30 mouse cellular contexts compared by ENCODE assay signal in genomic region chr1:191698253-191698795, GRCm38 (mm10). TPM values are rescaled to one million over a fixed set of nuclear protein-coding genes. Genes with fewer than 3 reads are reported as not detected.
DNase-seq lines count a peak whose midpoint lies in the region; ATAC-seq lines count a peak whose summit lies in the region.
"Had no signal": no experiment of that assay in that cellular context is flagged by ENCODE, and none has a peak within 500 bp of the region (broad histone marks: within the 10 kb centered on the region; RNA-seq: fewer than 3 reads in every experiment).

No protein-coding gene starts in this region.

- intact Hi-C loops in left cerebral cortex, postnatal 10 days (cut with DNase I) = no loop called here

- no peak for ATAC-seq in embryonic facial prominence, embryonic 11.5 days (replicated peaks; ENCODE audit: insufficient number of reproducible peaks, low FRiP score, low TSS enrichment, low read depth)
- ATAC-seq in activated CD4-positive, CD25-positive, alpha-beta regulatory T cell, adult 4 months = no peak
- ATAC-seq: forebrain, embryonic 15.5 days; liver, embryonic 12.5 days; liver, postnatal 0 days; Patski had no signal

- no peak overlapping the region for H3K9ac ChIP-seq in embryonic facial prominence, embryonic 11.5 days (replicated peaks; ENCODE audit: low read length)
- H3K9ac ChIP-seq: embryonic facial prominence, embryonic 13.5 days; forebrain, embryonic 15.5 days; heart, embryonic 13.5 days; hindbrain, embryonic 14.5 days; kidney, embryonic 15.5 days; liver, embryonic 12.5 days; liver, postnatal 0 days; midbrain, embryonic 12.5 days; neural tube, embryonic 13.5 days; stomach, embryonic 15.5 days had no signal

- H3K27me3 ChIP-seq in embryonic facial prominence, embryonic 11.5 days (ENCODE audit: control insufficient read depth, insufficient read depth, low read length) = no peaks in the 10 kb centered on the region
- H3K27me3 ChIP-seq in embryonic facial prominence, embryonic 10.5 days (replicated peaks; ENCODE audit: low read depth, poor library complexity, severe bottlenecking) = no peaks in the 10 kb centered on the region
- H3K27me3 ChIP-seq: embryonic facial prominence, embryonic 13.5 days; forebrain, embryonic 15.5 days; heart, embryonic 13.5 days; kidney, embryonic 15.5 days; liver, embryonic 12.5 days; midbrain, embryonic 12.5 days; neural tube, embryonic 13.5 days; Patski; stomach, embryonic 15.5 days had no signal

- no peaks in the 10 kb centered on the region for H3K36me3 ChIP-seq in embryonic facial prominence, embryonic 11.5 days (replicated peaks; ENCODE audit: control insufficient read depth, insufficient read depth, low read depth, low read length)
- no peaks in the 10 kb centered on the region for H3K36me3 ChIP-seq in embryonic facial prominence, embryonic 10.5 days (replicated peaks)
- H3K36me3 ChIP-seq: embryonic facial prominence, embryonic 13.5 days; forebrain, embryonic 10.5 days; forebrain, embryonic 15.5 days; heart, embryonic 13.5 days; kidney, embryonic 15.5 days; liver, embryonic 12.5 days; midbrain, embryonic 12.5 days; neural tube, embryonic 13.5 days; stomach, embryonic 15.5 days had no signal

- H3K9me3 ChIP-seq in embryonic facial prominence, embryonic 11.5 days (replicated peaks; ENCODE audit: control insufficient read depth, low read length) = no peaks in the 10 kb centered on the region
- H3K9me3 ChIP-seq in embryonic facial prominence, embryonic 10.5 days = no peaks in the 10 kb centered on the region
- H3K9me3 ChIP-seq: embryonic facial prominence, embryonic 13.5 days; forebrain, embryonic 10.5 days; forebrain, embryonic 15.5 days; heart, embryonic 13.5 days; kidney, embryonic 15.5 days; liver, embryonic 12.5 days; midbrain, embryonic 12.5 days; neural tube, embryonic 13.5 days; stomach, embryonic 15.5 days had no signal

- H3K4me1 ChIP-seq in embryonic facial prominence, embryonic 11.5 days (ENCODE audit: control insufficient read depth, insufficient read depth, low read length) = no peaks in the 10 kb centered on the region
- H3K4me1 ChIP-seq in embryonic facial prominence, embryonic 10.5 days = peaks cover 12% of the 10 kb centered on the region
- H3K4me1 ChIP-seq: embryonic facial prominence, embryonic 13.5 days; forebrain, embryonic 10.5 days; forebrain, embryonic 15.5 days; liver, embryonic 12.5 days; midbrain, embryonic 12.5 days; stomach, embryonic 15.5 days had no signal

- no peak overlapping the region for H3K4me2 ChIP-seq in embryonic facial prominence, embryonic 11.5 days (ENCODE audit: low read depth, low read length)
- H3K4me2 ChIP-seq: embryonic facial prominence, embryonic 13.5 days; forebrain, embryonic 15.5 days; heart, embryonic 13.5 days; hindbrain, embryonic 14.5 days; kidney, embryonic 15.5 days; liver, embryonic 12.5 days; midbrain, embryonic 12.5 days; neural tube, embryonic 13.5 days; stomach, embryonic 15.5 days had no signal

- 27% methylated on average over 1 of the region's 1 CpGs for WGBS in embryonic facial prominence, embryonic 11.5 days
- WGBS in embryonic facial prominence, embryonic 10.5 days = 15% methylated on average over 1 of the region's 1 CpGs

- H3K27ac ChIP-seq in embryonic facial prominence, embryonic 11.5 days (replicated peaks; ENCODE audit: low read depth, low read length) = no peak overlapping the region
- H3K27ac ChIP-seq in embryonic facial prominence, embryonic 10.5 days (replicated peaks) = no peak overlapping the region
- H3K27ac ChIP-seq: embryonic facial prominence, embryonic 13.5 days; forebrain, embryonic 10.5 days; forebrain, embryonic 15.5 days; heart, embryonic 13.5 days; hindbrain, embryonic 14.5 days; kidney, embryonic 15.5 days; liver, embryonic 12.5 days; midbrain, embryonic 12.5 days; neural tube, embryonic 13.5 days; stomach, embryonic 15.5 days had no signal

- DNase-seq in embryonic facial prominence, embryonic 11.5 days (ENCODE audit: low spot score) = peak; percentile 35
- DNase-seq in embryonic facial prominence, embryonic 10.5 days (ENCODE audit: low spot score) = no peak
- DNase-seq in thymus, postnatal 4 days = peak; percentile 9
- DNase-seq in thymus, postnatal 36 days = no peak
- peak; percentile 71 for DNase-seq in hindlimb bud, embryonic 11.5 days (ENCODE audit: extremely low spot score, low read depth, low spot score)
- DNase-seq in left cerebral cortex, postnatal 10 days (ENCODE audit: extremely low spot score in 1 of 2, low spot score in 2 of 2) = no peak
- DNase-seq: adrenal gland, adult 2 months; adrenal gland, postnatal 36 days; cerebellum, adult 2 months; cerebellum, postnatal 36 days; gastrocnemius, postnatal 10 days; heart, postnatal 10 days; kidney, adult 18-20 months; kidney, postnatal 25 days; liver, postnatal 0 days; lung, postnatal 36 days had no signal

- no peak overlapping the region for H3K4me3 ChIP-seq in embryonic facial prominence, embryonic 11.5 days (ENCODE audit: low read depth, low read length)
- H3K4me3 ChIP-seq in embryonic facial prominence, embryonic 10.5 days = no peak overlapping the region
- H3K4me3 ChIP-seq: embryonic facial prominence, embryonic 13.5 days; forebrain, embryonic 10.5 days; forebrain, embryonic 15.5 days; heart, embryonic 13.5 days; kidney, embryonic 15.5 days; liver, embryonic 12.5 days; midbrain, embryonic 12.5 days; myocyte; neural tube, embryonic 13.5 days; stomach, embryonic 15.5 days had no signal

RNA-seq across cellular contexts. Expression of gene Lpgat1, which starts 19.3 kb away (rescaled TPM):
- polyA plus RNA-seq in embryonic facial prominence, embryonic 11.5 days (2014; fragmentation: Nextera tagmentation; extraction: Ambion mirVana) = 34.1 and 34.9 TPM in 2 replicates
- 24.0 and 24.4 TPM in 2 replicates for polyA plus RNA-seq in embryonic facial prominence, embryonic 10.5 days (2016; fragmentation: Nextera tagmentation; extraction: Ambion mirVana)
- 1 to 10 TPM; 6.2 to 6.6 TPM for polyA plus RNA-seq in activated CD4-positive, CD25-positive, alpha-beta regulatory T cell, adult 4 months (2017; shearing (Covaris generic))
- total RNA-seq in left cerebral cortex, postnatal 10 days (2021) = 100 to 1,000 TPM; 125 to 127 TPM
- total RNA-seq: MEL had no signal

Comparison
In these comparisons a context has a peak if more than half of its experiments do, and no peak if none do; other contexts are left out.
1. DNase-seq: peak in embryonic facial prominence, embryonic 11.5 days (single experiment), thymus, postnatal 4 days (single experiment) and hindlimb bud, embryonic 11.5 days (single experiment); none in embryonic facial prominence, embryonic 10.5 days (single experiment), thymus, postnatal 36 days (0 of 2) and left cerebral cortex, postnatal 10 days (0 of 2).